Mouse (Mus musculus): ENCODE results near the gene Uqcc1. TPM values are rescaled to one million over a fixed set of nuclear protein-coding genes. Genes with fewer than 3 reads are reported as not detected.

Uqcc1 gene
- polyA plus RNA-seq, 1 experiment from 2014 or later, result 116 TPM

DNA sequence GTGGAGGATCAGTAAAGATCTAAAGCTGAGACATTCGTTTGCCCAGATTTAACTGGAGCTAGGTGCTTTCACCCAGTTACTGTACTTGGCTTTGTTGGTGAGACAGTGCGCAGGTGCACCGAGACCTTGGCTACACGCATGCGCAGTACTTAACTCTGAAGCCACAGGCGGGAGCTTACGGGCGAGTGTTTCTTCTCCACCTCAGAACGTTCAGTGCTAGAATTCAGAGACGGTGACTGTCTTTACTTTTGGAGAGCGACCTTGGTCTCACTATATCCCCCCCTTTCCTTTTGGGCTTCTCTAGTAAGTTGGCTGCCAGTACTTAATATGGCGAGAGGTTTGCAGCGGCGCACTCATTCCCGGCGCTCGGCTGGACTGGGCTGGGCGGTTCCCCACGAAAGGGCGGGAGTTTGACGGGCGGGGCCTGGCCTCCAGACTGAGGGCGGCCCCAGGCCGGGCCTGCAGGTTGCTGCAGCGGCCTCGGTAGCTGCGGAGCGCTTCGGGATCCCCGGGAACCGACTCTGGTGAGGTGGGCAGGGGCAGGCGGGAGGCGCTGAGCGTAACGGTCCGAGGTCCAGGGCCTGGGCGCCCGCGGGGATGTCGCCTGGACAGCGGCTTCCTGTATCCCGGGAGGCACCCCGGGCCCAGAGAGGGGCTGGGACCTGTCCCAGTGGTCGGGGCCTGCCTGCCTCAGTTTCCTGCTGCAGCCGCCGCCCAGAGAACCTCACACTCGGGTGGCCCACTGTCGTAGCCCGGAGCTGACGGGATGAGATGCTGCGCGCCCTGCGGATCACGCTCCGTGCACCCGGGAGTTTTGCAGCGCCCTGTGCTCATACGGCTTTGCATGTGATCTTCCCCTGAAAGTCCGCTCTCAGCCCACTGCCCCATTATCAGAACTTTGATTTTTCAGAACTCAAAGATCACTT lies 26.3 kb upstream of the Uqcc1 start, which contains the start of gene Cep250:
Gene Cep250 (plus strand): TSS at position 325 of the 926 bp plus-strand sequence.
- under 1% methylated on average over 59 of the region's 59 CpGs for WGBS
- peak; percentile 95 for ATAC-seq (ENCODE audit: insufficient number of reproducible peaks, insufficient read depth, low FRiP score, low read depth)
- no peaks in the 10 kb centered on the region for H3K9me3 ChIP-seq (ENCODE audit: control insufficient read depth, low read length)

GRCm38 (mm10) chr2:155952006-155952405 lies 21.9 kb upstream of the Uqcc1 start:
- Histone ChIP-seq H3K27ac (replicated peaks in 1 of 2; ENCODE audit: control insufficient read depth in 1 of 2, insufficient read depth in 1 of 2, low read depth in 2 of 2, low read length in 2 of 2) (no peak overlapping the region), H3K4me1 (ENCODE audit: control insufficient read depth in 2 of 2, insufficient read depth in 2 of 2, low read length in 2 of 2) (peaks cover 0 to 6% of the 10 kb centered on the region in 2 experiments; a peak in 1 of 4 replicates), H3K4me3 (ENCODE audit: control insufficient read depth in 1 of 2, insufficient read depth in 1 of 2, low read depth in 1 of 2, low read length in 2 of 2) (no peak overlapping the region), H3K9ac (ENCODE audit: low read length) (no peak overlapping the region), H3K36me3 (ENCODE audit: control insufficient read depth, insufficient read depth, low read length) (no peaks in the 10 kb centered on the region), H3K27me3 (ENCODE audit: control insufficient read depth, insufficient read depth, low read length) (peaks cover 5% of the 10 kb centered on the region), H3K4me2 (ENCODE audit: low read length) (no peak overlapping the region), H3K9me3 (ENCODE audit: control insufficient read depth, low read length) (no peaks in the 10 kb centered on the region)
- ATAC-seq (ENCODE audit: insufficient number of reproducible peaks, insufficient read depth, low FRiP score, low read depth), result no peak

More for the DNA sequence above, 26.3 kb upstream of the Uqcc1 start, which contains the start of gene Cep250:
- peak within 1 kb of the TSS; percentile 91 to 93 for H3K27ac ChIP-seq (replicated peaks in 1 of 2; ENCODE audit: control insufficient read depth in 1 of 2, insufficient read depth in 1 of 2, low read depth in 2 of 2, low read length in 2 of 2)
- H3K36me3 ChIP-seq (ENCODE audit: control insufficient read depth, insufficient read depth, low read length), result 0 out of 2 replicates have a peak, but pooled peaks cover 3% of the 10 kb centered on the region
- H3K9ac ChIP-seq (ENCODE audit: low read length), result peak within 1 kb of the TSS; percentile 97
- peak within 1 kb of the TSS; percentile 92 to 98 for H3K4me3 ChIP-seq (ENCODE audit: control insufficient read depth in 1 of 2, insufficient read depth in 1 of 2, low read depth in 1 of 2, low read length in 2 of 2)
- peak within 1 kb of the TSS; percentile 73 for H3K4me2 ChIP-seq (ENCODE audit: low read length)
- H3K4me1 ChIP-seq (ENCODE audit: control insufficient read depth in 2 of 2, insufficient read depth in 2 of 2, low read length in 2 of 2), result peaks cover 0 to 11% of the 10 kb centered on the region in 2 experiments; a peak in 2 of 4 replicates
- no peaks in the 10 kb centered on the region for H3K27me3 ChIP-seq (ENCODE audit: control insufficient read depth, insufficient read depth, low read length)

- Histone ChIP-seq H3K27me3 (ENCODE audit: control insufficient read depth, insufficient read depth, low read length) (peaks cover 17% of the 10 kb centered on the region), H3K9ac (ENCODE audit: low read length) (no peak overlapping the region), H3K27ac (replicated peaks in 1 of 2; ENCODE audit: control insufficient read depth in 1 of 2, insufficient read depth in 1 of 2, low read depth in 2 of 2, low read length in 2 of 2) (no peak overlapping the region), H3K4me1 (ENCODE audit: control insufficient read depth in 2 of 2, insufficient read depth in 2 of 2, low read length in 2 of 2) (peaks cover 0 to 7% of the 10 kb centered on the region in 2 experiments; a peak in 2 of 4 replicates), H3K4me2 (ENCODE audit: low read length) (no peak overlapping the region), H3K36me3 (ENCODE audit: control insufficient read depth, insufficient read depth, low read length) (no peaks in the 10 kb centered on the region), H3K4me3 (ENCODE audit: control insufficient read depth in 1 of 2, insufficient read depth in 1 of 2, low read depth in 1 of 2, low read length in 2 of 2) (no peak overlapping the region), H3K9me3 (ENCODE audit: control insufficient read depth, low read length) (no peaks in the 10 kb centered on the region)
- WGBS, result 36% methylated on average over 6 of the region's 6 CpGs
- ATAC-seq (ENCODE audit: insufficient number of reproducible peaks, insufficient read depth, low FRiP score, low read depth), result no peak
These were observed 19.3 kb upstream of the Uqcc1 start for GRCm38 (mm10) chr2:155949362-155949761.

GRCm38 (mm10) chr2:155947390-155948002 lies 17.4 kb upstream of the Uqcc1 start:
- H3K4me3 ChIP-seq (ENCODE audit: control insufficient read depth in 1 of 2, insufficient read depth in 1 of 2, low read depth in 1 of 2, low read length in 2 of 2), result no peak overlapping the region
- no peak overlapping the region for H3K27ac ChIP-seq (replicated peaks in 1 of 2; ENCODE audit: control insufficient read depth in 1 of 2, insufficient read depth in 1 of 2, low read depth in 2 of 2, low read length in 2 of 2)
- peaks cover 2 to 7% of the 10 kb centered on the region in 2 experiments; a peak in 2 of 4 replicates for H3K4me1 ChIP-seq (ENCODE audit: control insufficient read depth in 2 of 2, insufficient read depth in 2 of 2, low read length in 2 of 2)
- H3K9me3 ChIP-seq (ENCODE audit: control insufficient read depth, low read length), result no peaks in the 10 kb centered on the region
- H3K4me2 ChIP-seq (ENCODE audit: low read length), result no peak overlapping the region
- no peak for ATAC-seq (ENCODE audit: insufficient number of reproducible peaks, insufficient read depth, low FRiP score, low read depth)
- H3K36me3 ChIP-seq (ENCODE audit: control insufficient read depth, insufficient read depth, low read length), result no peaks in the 10 kb centered on the region
- 49% methylated on average over 5 of the region's 5 CpGs for WGBS
- peaks cover 18% of the 10 kb centered on the region for H3K27me3 ChIP-seq (ENCODE audit: control insufficient read depth, insufficient read depth, low read length)
- H3K9ac ChIP-seq (ENCODE audit: low read length), result no peak overlapping the region

DNA sequence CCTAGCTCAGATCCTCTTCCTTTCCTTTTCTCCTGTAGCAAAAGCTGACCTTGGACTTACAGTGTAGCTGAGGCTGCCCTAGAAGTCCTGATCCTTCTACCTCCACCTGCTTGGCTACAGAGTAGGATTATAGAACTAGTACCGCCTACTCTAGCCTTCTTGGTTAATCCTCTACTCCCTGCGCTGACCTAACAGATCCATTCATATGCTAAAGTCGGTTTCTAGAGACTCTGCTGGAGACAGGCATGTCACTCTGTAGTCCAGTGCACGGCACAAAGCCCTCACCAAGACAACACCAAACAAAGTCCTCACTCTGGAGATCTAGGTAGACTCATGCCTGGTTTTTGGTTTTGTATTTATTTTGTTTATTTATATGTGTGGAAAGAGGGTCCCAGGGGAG lies 16.4 kb upstream of the Uqcc1 start:
- ATAC-seq (ENCODE audit: insufficient number of reproducible peaks, insufficient read depth, low FRiP score, low read depth), result no peak
- Histone ChIP-seq H3K27me3 (ENCODE audit: control insufficient read depth, insufficient read depth, low read length) (peaks cover 18% of the 10 kb centered on the region), H3K9ac (ENCODE audit: low read length) (no peak overlapping the region), H3K4me2 (ENCODE audit: low read length) (no peak overlapping the region), H3K4me1 (ENCODE audit: control insufficient read depth in 2 of 2, insufficient read depth in 2 of 2, low read length in 2 of 2) (peaks cover 2 to 7% of the 10 kb centered on the region in 2 experiments; a peak in 2 of 4 replicates), H3K9me3 (ENCODE audit: control insufficient read depth, low read length) (no peaks in the 10 kb centered on the region), H3K4me3 (ENCODE audit: control insufficient read depth in 1 of 2, insufficient read depth in 1 of 2, low read depth in 1 of 2, low read length in 2 of 2) (no peak overlapping the region), H3K27ac (replicated peaks in 1 of 2; ENCODE audit: control insufficient read depth in 1 of 2, insufficient read depth in 1 of 2, low read depth in 2 of 2, low read length in 2 of 2) (no peak overlapping the region), H3K36me3 (ENCODE audit: control insufficient read depth, insufficient read depth, low read length) (no peaks in the 10 kb centered on the region)
- 31% methylated on average over 4 of the region's 4 CpGs for WGBS

DNA sequence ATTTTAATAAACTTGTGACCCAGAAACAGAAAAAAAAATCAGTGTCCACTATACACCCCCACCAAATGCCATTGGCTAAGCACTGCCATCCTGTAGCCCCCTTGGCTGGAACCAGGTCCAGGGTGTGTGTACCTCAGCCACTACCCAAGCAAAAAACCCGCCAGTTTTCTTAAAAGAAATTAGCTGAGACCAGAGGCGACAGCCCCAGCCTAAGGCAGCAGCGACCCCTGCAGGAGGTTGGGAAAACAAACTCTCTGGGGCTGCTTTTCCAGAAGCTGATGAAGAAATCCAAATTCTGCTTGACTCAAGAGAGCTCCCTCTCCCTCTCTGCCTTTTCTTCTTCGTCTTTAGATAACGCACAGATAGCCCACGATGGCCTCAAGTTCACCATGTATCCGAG lies 16.0 kb upstream of the Uqcc1 start:
- no peak overlapping the region for H3K4me3 ChIP-seq (ENCODE audit: control insufficient read depth in 1 of 2, insufficient read depth in 1 of 2, low read depth in 1 of 2, low read length in 2 of 2)
- H3K27ac ChIP-seq (replicated peaks in 1 of 2; ENCODE audit: control insufficient read depth in 1 of 2, insufficient read depth in 1 of 2, low read depth in 2 of 2, low read length in 2 of 2), result no peak overlapping the region
- H3K9me3 ChIP-seq (ENCODE audit: control insufficient read depth, low read length), result no peaks in the 10 kb centered on the region
- peaks cover 2 to 7% of the 10 kb centered on the region in 2 experiments; a peak in 2 of 4 replicates for H3K4me1 ChIP-seq (ENCODE audit: control insufficient read depth in 2 of 2, insufficient read depth in 2 of 2, low read length in 2 of 2)
- peaks cover 18% of the 10 kb centered on the region for H3K27me3 ChIP-seq (ENCODE audit: control insufficient read depth, insufficient read depth, low read length)
- ATAC-seq (ENCODE audit: insufficient number of reproducible peaks, insufficient read depth, low FRiP score, low read depth), result no peak
- H3K4me2 ChIP-seq (ENCODE audit: low read length), result no peak overlapping the region
- H3K36me3 ChIP-seq (ENCODE audit: control insufficient read depth, insufficient read depth, low read length), result no peaks in the 10 kb centered on the region
- no peak overlapping the region for H3K9ac ChIP-seq (ENCODE audit: low read length)
- WGBS, result 4% methylated on average over 7 of the region's 7 CpGs

- H3K27ac ChIP-seq (replicated peaks in 1 of 2; ENCODE audit: control insufficient read depth in 1 of 2, insufficient read depth in 1 of 2, low read depth in 2 of 2, low read length in 2 of 2), result no peak overlapping the region
- no peak for ATAC-seq (ENCODE audit: insufficient number of reproducible peaks, insufficient read depth, low FRiP score, low read depth)
- H3K27me3 ChIP-seq (ENCODE audit: control insufficient read depth, insufficient read depth, low read length), result peaks cover 18% of the 10 kb centered on the region
- no peaks in the 10 kb centered on the region for H3K9me3 ChIP-seq (ENCODE audit: control insufficient read depth, low read length)
- no peak overlapping the region for H3K4me2 ChIP-seq (ENCODE audit: low read length)
- no peaks in the 10 kb centered on the region for H3K36me3 ChIP-seq (ENCODE audit: control insufficient read depth, insufficient read depth, low read length)
- peaks cover 2 to 7% of the 10 kb centered on the region in 2 experiments; a peak in 2 of 4 replicates for H3K4me1 ChIP-seq (ENCODE audit: control insufficient read depth in 2 of 2, insufficient read depth in 2 of 2, low read length in 2 of 2)
- 80% methylated on average over 5 of the region's 5 CpGs for WGBS
- H3K9ac ChIP-seq (ENCODE audit: low read length), result no peak overlapping the region
- H3K4me3 ChIP-seq (ENCODE audit: control insufficient read depth in 1 of 2, insufficient read depth in 1 of 2, low read depth in 1 of 2, low read length in 2 of 2), result no peak overlapping the region
These were observed 15.5 kb upstream of the Uqcc1 start for GRCm38 (mm10) chr2:155945580-155945979.

Data from heart, embryonic 14.5 days (tissue).